Mouse (Mus musculus): Measurements from ENCODE around the gene Lgals8.

- TF ChIP-seq CTCF (IDR thresholded peaks at IDR 0.05; ENCODE audit: low read depth, low read length), result no peak
- TF ChIP-seq POLR2A (IDR thresholded peaks at IDR 0.05; ENCODE audit: borderline replicate concordance, low read depth, low read length), result no peak
These were observed 36.2 kb downstream of the Lgals8 start for GRCm38 (mm10) chr13:12428556-12428955.

Measured in bone marrow macrophage, adult 2 months (primary cell).